7 mouse cellular contexts compared by ENCODE assay signal in genomic region chr3:154332213-154332530, GRCm38 (mm10). TPM values are rescaled to one million over a fixed set of nuclear protein-coding genes. Genes with fewer than 3 reads are reported as not detected.
DNase-seq lines count a peak whose midpoint lies in the region; ATAC-seq and TF ChIP-seq lines count a peak whose summit lies in the region.

No protein-coding gene starts in this region.

- no peak overlapping the region for H3K27ac ChIP-seq in bone marrow macrophage, adult 2 months (ENCODE audit: insufficient read depth, low read depth, low read length)
- H3K27ac ChIP-seq in embryonic facial prominence, embryonic 12.5 days: peak overlapping the region; percentile 86
- no peak overlapping the region for H3K27ac ChIP-seq in hindbrain, embryonic 14.5 days
- no peak overlapping the region for H3K27ac ChIP-seq in liver, embryonic 11.5 days (ENCODE audit: low read depth, low read length)
- H3K27ac ChIP-seq in stomach, postnatal 0 days (replicated peaks): no peak overlapping the region

- peak overlapping the region; percentile 70 for H3K9ac ChIP-seq in embryonic facial prominence, embryonic 12.5 days
- no peak overlapping the region for H3K9ac ChIP-seq in hindbrain, embryonic 14.5 days
- H3K9ac ChIP-seq in liver, embryonic 11.5 days (ENCODE audit: low read depth, low read length): no peak overlapping the region
- no peak overlapping the region for H3K9ac ChIP-seq in stomach, postnatal 0 days (ENCODE audit: low read length)

- H3K27me3 ChIP-seq in embryonic facial prominence, embryonic 12.5 days: peaks cover 57% of the 10 kb centered on the region
- peaks cover 71% of the 10 kb centered on the region for H3K27me3 ChIP-seq in hindbrain, embryonic 14.5 days (ENCODE audit: control insufficient read depth, insufficient read depth, low read length)
- H3K27me3 ChIP-seq in liver, embryonic 11.5 days (replicated peaks; ENCODE audit: control insufficient read depth, insufficient read depth, low read length): peaks cover 93% of the 10 kb centered on the region
- peaks cover 32% of the 10 kb centered on the region; the same call in 1 of the 2 replicates for H3K27me3 ChIP-seq in stomach, postnatal 0 days (ENCODE audit: control insufficient read depth, insufficient read depth, low read length)

- ATAC-seq in embryonic facial prominence, embryonic 12.5 days (ENCODE audit: insufficient number of reproducible peaks, insufficient read depth, low FRiP score, low TSS enrichment): no peak
- no peak for ATAC-seq in hindbrain, embryonic 14.5 days (ENCODE audit: low FRiP score)
- ATAC-seq in liver, embryonic 11.5 days (replicated peaks; ENCODE audit: low FRiP score): no peak
- ATAC-seq in stomach, postnatal 0 days (ENCODE audit: low FRiP score, low TSS enrichment): no peak

- WGBS in embryonic facial prominence, embryonic 12.5 days: under 1% methylated on average over 20 of the region's 20 CpGs
- WGBS in hindbrain, embryonic 14.5 days: under 1% methylated on average over 20 of the region's 20 CpGs
- under 1% methylated on average over 20 of the region's 20 CpGs for whole genome bisulfite sequencing in liver, embryonic 11.5 days
- 2% methylated on average over 20 of the region's 20 CpGs for WGBS in stomach, postnatal 0 days

- no peak for TF ChIP-seq CTCF in bone marrow macrophage, adult 2 months (IDR thresholded peaks at IDR 0.05; ENCODE audit: low read depth, low read length)
- no peak for TF ChIP-seq CTCF in stomach, postnatal 0 days (IDR thresholded peaks at IDR 0.05; ENCODE audit: low read depth)

- H3K9me3 ChIP-seq in embryonic facial prominence, embryonic 12.5 days: no peaks in the 10 kb centered on the region
- no peaks in the 10 kb centered on the region for H3K9me3 ChIP-seq in hindbrain, embryonic 14.5 days (ENCODE audit: control insufficient read depth, low read length)
- H3K9me3 ChIP-seq in liver, embryonic 11.5 days (ENCODE audit: control insufficient read depth, low read length): no peaks in the 10 kb centered on the region
- H3K9me3 ChIP-seq in stomach, postnatal 0 days (ENCODE audit: control insufficient read depth, low read length): no peaks in the 10 kb centered on the region

- no peak for TF ChIP-seq POLR2A in bone marrow macrophage, adult 2 months (IDR thresholded peaks at IDR 0.05; ENCODE audit: borderline replicate concordance, low read depth, low read length)

- peak; percentile 50 for DNase-seq in hindbrain, embryonic 14.5 days (ENCODE audit: low spot score)
- DNase-seq in liver, embryonic 11.5 days (ENCODE audit: low spot score): peak; percentile 45
- DNase-seq in stomach, postnatal 0 days (ENCODE audit: low spot score): peak; percentile 28
- no peak for DNase-seq in right cerebral cortex, adult 18-20 months
- DNase-seq in gastrocnemius, postnatal 25 days: no peak

- no peaks in the 10 kb centered on the region for H3K36me3 ChIP-seq in embryonic facial prominence, embryonic 12.5 days
- no peaks in the 10 kb centered on the region for H3K36me3 ChIP-seq in hindbrain, embryonic 14.5 days (replicated peaks; ENCODE audit: control insufficient read depth, insufficient read depth)
- no peaks in the 10 kb centered on the region for H3K36me3 ChIP-seq in liver, embryonic 11.5 days (ENCODE audit: control insufficient read depth, insufficient read depth, low read length)
- no peaks in the 10 kb centered on the region for H3K36me3 ChIP-seq in stomach, postnatal 0 days (ENCODE audit: control insufficient read depth, insufficient read depth, low read length)

- H3K4me2 ChIP-seq in embryonic facial prominence, embryonic 12.5 days (replicated peaks): peak overlapping the region; percentile 53
- 0 out of 2 replicates have a peak overlapping the region, but pooled peaks have one; percentile 3 for H3K4me2 ChIP-seq in hindbrain, embryonic 14.5 days (replicated peaks)
- H3K4me2 ChIP-seq in liver, embryonic 11.5 days: peak overlapping the region; percentile 38
- peak overlapping the region; percentile 45 for H3K4me2 ChIP-seq in stomach, postnatal 0 days (replicated peaks; ENCODE audit: low read depth)

- peak overlapping the region; percentile 58 for H3K4me3 ChIP-seq in bone marrow macrophage, adult 2 months (ENCODE audit: insufficient read depth, low read length)
- H3K4me3 ChIP-seq in embryonic facial prominence, embryonic 12.5 days: peak overlapping the region; percentile 42
- H3K4me3 ChIP-seq in hindbrain, embryonic 14.5 days (replicated peaks; ENCODE audit: low read length): no peak overlapping the region
- H3K4me3 ChIP-seq in liver, embryonic 11.5 days (ENCODE audit: low read depth, low read length): peak overlapping the region; percentile 28
- H3K4me3 ChIP-seq in stomach, postnatal 0 days (ENCODE audit: low read depth, low read length): peak overlapping the region; percentile 29

- peaks cover 12% of the 10 kb centered on the region; the same call in 1 of the 2 replicates for H3K4me1 ChIP-seq in bone marrow macrophage, adult 2 months (ENCODE audit: control insufficient read depth, insufficient read depth, low read length)
- H3K4me1 ChIP-seq in embryonic facial prominence, embryonic 12.5 days: peaks cover 18% of the 10 kb centered on the region; the same call in 1 of the 2 replicates
- H3K4me1 ChIP-seq in hindbrain, embryonic 14.5 days (replicated peaks; ENCODE audit: control insufficient read depth, insufficient read depth, low read length): peaks cover 8% of the 10 kb centered on the region; the same call in 1 of the 2 replicates
- H3K4me1 ChIP-seq in liver, embryonic 11.5 days (replicated peaks; ENCODE audit: control insufficient read depth, insufficient read depth, low read length): peaks cover 6% of the 10 kb centered on the region; the same call in 1 of the 2 replicates
- no peaks in the 10 kb centered on the region; the same call in 1 of the 2 replicates for H3K4me1 ChIP-seq in stomach, postnatal 0 days (replicated peaks; ENCODE audit: control insufficient read depth, insufficient read depth)

- TF ChIP-seq EP300 in stomach, postnatal 0 days (optimal IDR thresholded peaks at IDR 0.05): no peak

RNA-seq across cellular contexts. Expression of gene Lhx8, which starts 1.7 kb away (rescaled TPM):
- polyA plus RNA-seq in bone marrow macrophage, adult 2 months (2012; ENCODE audit: insufficient read depth, insufficient read length, missing spikeins): not detected in 2 replicates
- polyA plus RNA-seq in embryonic facial prominence, embryonic 12.5 days (2016; fragmentation: Nextera tagmentation; extraction: Ambion mirVana): 60.9 and 72.6 TPM in 2 replicates
- polyA plus RNA-seq in hindbrain, embryonic 14.5 days (2014; fragmentation: Nextera tagmentation; extraction: Ambion mirVana): 0.35 TPM in 1 of 2 replicates, not detected in the other
- 0.10 and 0.78 TPM in 2 replicates for polyA plus RNA-seq in liver, embryonic 11.5 days (2014; fragmentation: Nextera tagmentation; extraction: Ambion mirVana)
- not detected in 2 replicates for polyA plus RNA-seq in stomach, postnatal 0 days (2015; fragmentation: Nextera tagmentation; extraction: Ambion mirVana)
- total RNA-seq in gastrocnemius, postnatal 25 days (2021): not detected

Comparison
In these comparisons a context has a peak if more than half of its experiments do, and no peak if none do; other contexts are left out.
1. H3K4me2 ChIP-seq: peak in every context shown above with its lines; median percentile 53 in embryonic facial prominence, embryonic 12.5 days; 45 in stomach, postnatal 0 days; 38 in liver, embryonic 11.5 days; 3 in hindbrain, embryonic 14.5 days.
2. DNase-seq: peak in hindbrain, embryonic 14.5 days (single experiment), liver, embryonic 11.5 days (single experiment) and stomach, postnatal 0 days (single experiment); none in right cerebral cortex, adult 18-20 months (single experiment) and gastrocnemius, postnatal 25 days (single experiment).
3. RNA of gene Lhx8, which starts 1.7 kb away (polyA plus RNA-seq): 60.9 to 72.6 TPM in embryonic facial prominence, embryonic 12.5 days; not detected in bone marrow macrophage, adult 2 months, 0.10 to 0.78 TPM in liver, embryonic 11.5 days, 0.35 TPM in hindbrain, embryonic 14.5 days and not detected in stomach, postnatal 0 days; every median in the first group is over 10 times any median in the second.